Mouse (Mus musculus): Measurements from ENCODE around the gene Zfp580. TPM values are rescaled to one million over a fixed set of nuclear protein-coding genes. Genes with fewer than 3 reads are reported as not detected.

The Zfp580 gene
- polyA plus RNA-seq, 1 experiment from 2014 or later: 41.2 TPM

- H3K27me3 ChIP-seq (ENCODE audit: low read depth, poor library complexity, severe bottlenecking): no peaks in the 10 kb centered on the region
- peaks cover 72% of the 10 kb centered on the region for H3K36me3 ChIP-seq
- H3K4me1 ChIP-seq: peaks cover 20% of the 10 kb centered on the region
- no peaks in the 10 kb centered on the region for H3K9me3 ChIP-seq (replicated peaks)
- 26% methylated on average over 6 of the region's 6 CpGs for WGBS
- DNase-seq (ENCODE audit: low spot score): no peak
- peak overlapping the region; percentile 95 for H3K4me3 ChIP-seq
- H3K27ac ChIP-seq (replicated peaks): peak overlapping the region; percentile 93
Observed at GRCm38 (mm10) chr7:5080815-5081214, 29.5 kb downstream of the Zfp580 start.

- no peaks in the 10 kb centered on the region; the same call in 1 of the 2 replicates for H3K9me3 ChIP-seq (replicated peaks)
- peak overlapping the region; percentile 95 for H3K4me3 ChIP-seq
- H3K4me1 ChIP-seq: peaks cover 20% of the 10 kb centered on the region
- WGBS: 85% methylated on average over 6 of the region's 6 CpGs
- H3K27ac ChIP-seq (replicated peaks): no peak overlapping the region
- H3K27me3 ChIP-seq (ENCODE audit: low read depth, poor library complexity, severe bottlenecking): no peaks in the 10 kb centered on the region
- H3K36me3 ChIP-seq: peaks cover 73% of the 10 kb centered on the region
- no peak for DNase-seq (ENCODE audit: low spot score)
Observed at GRCm38 (mm10) chr7:5081241-5081640, 29.9 kb downstream of the Zfp580 start.

GRCm38 (mm10) chr7:5081939-5082338 lies 30.6 kb downstream of the Zfp580 start:
- WGBS: 100% methylated on average over 2 of the region's 2 CpGs
- no peaks in the 10 kb centered on the region for H3K27me3 ChIP-seq (ENCODE audit: low read depth, poor library complexity, severe bottlenecking)
- peaks cover 20% of the 10 kb centered on the region for H3K4me1 ChIP-seq
- peak overlapping the region; percentile 95; the same call in 1 of the 2 replicates for H3K4me3 ChIP-seq
- no peak overlapping the region for H3K27ac ChIP-seq (replicated peaks)
- DNase-seq (ENCODE audit: low spot score): no peak
- peaks cover 72% of the 10 kb centered on the region for H3K36me3 ChIP-seq
- H3K9me3 ChIP-seq (replicated peaks): no peaks in the 10 kb centered on the region; the same call in 1 of the 2 replicates

- no peak for DNase-seq (ENCODE audit: low spot score)
- WGBS: 95% methylated on average over 18 of the region's 18 CpGs
- H3K36me3 ChIP-seq: peaks cover 72% of the 10 kb centered on the region
- no peak overlapping the region for H3K4me3 ChIP-seq
- peaks cover 20% of the 10 kb centered on the region for H3K4me1 ChIP-seq
- no peaks in the 10 kb centered on the region for H3K27me3 ChIP-seq (ENCODE audit: low read depth, poor library complexity, severe bottlenecking)
- H3K9me3 ChIP-seq (replicated peaks): no peaks in the 10 kb centered on the region; the same call in 1 of the 2 replicates
- no peak overlapping the region for H3K27ac ChIP-seq (replicated peaks)
Observed at GRCm38 (mm10) chr7:5083325-5084105, 32.2 kb downstream of the Zfp580 start.

- Histone ChIP-seq H3K4me1 (peaks cover 17% of the 10 kb centered on the region), H3K27ac (replicated peaks) (no peak overlapping the region), H3K36me3 (peaks cover 80% of the 10 kb centered on the region), H3K9me3 (replicated peaks) (no peaks in the 10 kb centered on the region; the same call in 1 of the 2 replicates), H3K27me3 (ENCODE audit: low read depth, poor library complexity, severe bottlenecking) (no peaks in the 10 kb centered on the region), H3K4me3 (no peak overlapping the region)
- no peak for DNase-seq (ENCODE audit: low spot score)
- WGBS: 100% methylated on average over 1 of the region's 1 CpGs
Observed at GRCm38 (mm10) chr7:5085512-5085911, 34.2 kb downstream of the Zfp580 start.

GRCm38 (mm10) chr7:5086921-5087440 lies 35.6 kb downstream of the Zfp580 start:
- peaks cover 92% of the 10 kb centered on the region for H3K36me3 ChIP-seq
- DNase-seq (ENCODE audit: low spot score): no peak
- no peak overlapping the region for H3K27ac ChIP-seq (replicated peaks)
- H3K4me1 ChIP-seq: peaks cover 3% of the 10 kb centered on the region; the same call in 1 of the 2 replicates
- no peak overlapping the region for H3K4me3 ChIP-seq
- no peaks in the 10 kb centered on the region for H3K27me3 ChIP-seq (ENCODE audit: low read depth, poor library complexity, severe bottlenecking)
- H3K9me3 ChIP-seq (replicated peaks): no peaks in the 10 kb centered on the region; the same call in 1 of the 2 replicates
- WGBS: 94% methylated on average over 5 of the region's 5 CpGs

- peaks cover 98% of the 10 kb centered on the region for H3K36me3 ChIP-seq
- H3K4me3 ChIP-seq: no peak overlapping the region
- no peaks in the 10 kb centered on the region for H3K27me3 ChIP-seq (ENCODE audit: low read depth, poor library complexity, severe bottlenecking)
- H3K27ac ChIP-seq (replicated peaks): no peak overlapping the region
- 92% methylated on average over 4 of the region's 4 CpGs for WGBS
- DNase-seq (ENCODE audit: low spot score): no peak
- no peaks in the 10 kb centered on the region for H3K4me1 ChIP-seq
- no peaks in the 10 kb centered on the region; the same call in 1 of the 2 replicates for H3K9me3 ChIP-seq (replicated peaks)
Observed at GRCm38 (mm10) chr7:5087886-5088285, 36.5 kb downstream of the Zfp580 start.

- H3K4me1 ChIP-seq: no peaks in the 10 kb centered on the region
- H3K27ac ChIP-seq (replicated peaks): no peak overlapping the region
- 96% methylated on average over 15 of the region's 15 CpGs for WGBS
- no peaks in the 10 kb centered on the region for H3K27me3 ChIP-seq (ENCODE audit: low read depth, poor library complexity, severe bottlenecking)
- no peak overlapping the region for H3K4me3 ChIP-seq
- no peak for DNase-seq (ENCODE audit: low spot score)
- no peaks in the 10 kb centered on the region; the same call in 1 of the 2 replicates for H3K9me3 ChIP-seq (replicated peaks)
- peaks cover 98% of the 10 kb centered on the region for H3K36me3 ChIP-seq
Observed at GRCm38 (mm10) chr7:5089853-5090252, 38.5 kb downstream of the Zfp580 start.

GRCm38 (mm10) chr7:5091008-5091728 lies 39.8 kb downstream of the Zfp580 start:
- 94% methylated on average over 15 of the region's 15 CpGs for WGBS
- peaks cover 98% of the 10 kb centered on the region for H3K36me3 ChIP-seq
- no peaks in the 10 kb centered on the region for H3K4me1 ChIP-seq

GRCm38 (mm10) chr7:5092381-5092780 lies 41.0 kb downstream of the Zfp580 start:
- no peak overlapping the region for H3K27ac ChIP-seq (replicated peaks)
- WGBS: 92% methylated on average over 6 of the region's 6 CpGs
- H3K9me3 ChIP-seq (replicated peaks): no peaks in the 10 kb centered on the region
- peaks cover 99% of the 10 kb centered on the region for H3K36me3 ChIP-seq
- H3K4me1 ChIP-seq: no peaks in the 10 kb centered on the region
- H3K4me3 ChIP-seq: no peak overlapping the region
- DNase-seq (ENCODE audit: low spot score): no peak
- H3K27me3 ChIP-seq (ENCODE audit: low read depth, poor library complexity, severe bottlenecking): no peaks in the 10 kb centered on the region

More at GRCm38 (mm10) chr7:5091008-5091728, 39.8 kb downstream of the Zfp580 start:
- Histone ChIP-seq H3K9me3 (replicated peaks) (no peaks in the 10 kb centered on the region; the same call in 1 of the 2 replicates), H3K27ac (replicated peaks) (no peak overlapping the region), H3K4me3 (no peak overlapping the region), H3K27me3 (ENCODE audit: low read depth, poor library complexity, severe bottlenecking) (no peaks in the 10 kb centered on the region)
- DNase-seq (ENCODE audit: low spot score): no peak

- 88% methylated on average over 21 of the region's 21 CpGs for WGBS
- Histone ChIP-seq H3K36me3 (peaks cover 99% of the 10 kb centered on the region), H3K4me3 (no peak overlapping the region), H3K27me3 (ENCODE audit: low read depth, poor library complexity, severe bottlenecking) (no peaks in the 10 kb centered on the region), H3K9me3 (replicated peaks) (no peaks in the 10 kb centered on the region), H3K27ac (replicated peaks) (no peak overlapping the region), H3K4me1 (no peaks in the 10 kb centered on the region)
- DNase-seq (ENCODE audit: low spot score): no peak
Observed at GRCm38 (mm10) chr7:5092831-5093510, 41.6 kb downstream of the Zfp580 start.

GRCm38 (mm10) chr7:5098769-5099168 lies 47.4 kb downstream of the Zfp580 start:
- no peaks in the 10 kb centered on the region for H3K27me3 ChIP-seq (ENCODE audit: low read depth, poor library complexity, severe bottlenecking)
- H3K9me3 ChIP-seq (replicated peaks): no peaks in the 10 kb centered on the region
- H3K4me3 ChIP-seq: no peak overlapping the region
- peaks cover 60% of the 10 kb centered on the region for H3K36me3 ChIP-seq
- DNase-seq (ENCODE audit: low spot score): no peak
- H3K27ac ChIP-seq (replicated peaks): no peak overlapping the region
- H3K4me1 ChIP-seq: no peaks in the 10 kb centered on the region
- 92% methylated on average over 5 of the region's 5 CpGs for WGBS
